Mouse (Mus musculus) brain, embryonic 14.5 days (tissue): ENCODE results near the gene Atl1.

Source experiments
- CTCF ChIP-seq: fragments of 200-500 bp; IDR thresholded peaks from 2 replicates; pipeline ENCODE4 v1.5.1; 2012; ENCODE audit warnings: inconsistent platforms, mild to moderate bottlenecking, moderate library complexity, borderline replicate concordance; ENCODE audit not compliant: insufficient read depth, insufficient read length; ENCODE audit errors: extremely low read depth
- POLR2A ChIP-seq: fragments of 200-500 bp; IDR thresholded peaks from 2 replicates; pipeline ENCODE4 v1.6.1; 2012; ENCODE audit warnings: mild to moderate bottlenecking, inconsistent platforms, borderline replicate concordance; ENCODE audit not compliant: poor library complexity, insufficient read depth, insufficient read length, severe bottlenecking; ENCODE audit errors: extremely low read depth

DNA sequence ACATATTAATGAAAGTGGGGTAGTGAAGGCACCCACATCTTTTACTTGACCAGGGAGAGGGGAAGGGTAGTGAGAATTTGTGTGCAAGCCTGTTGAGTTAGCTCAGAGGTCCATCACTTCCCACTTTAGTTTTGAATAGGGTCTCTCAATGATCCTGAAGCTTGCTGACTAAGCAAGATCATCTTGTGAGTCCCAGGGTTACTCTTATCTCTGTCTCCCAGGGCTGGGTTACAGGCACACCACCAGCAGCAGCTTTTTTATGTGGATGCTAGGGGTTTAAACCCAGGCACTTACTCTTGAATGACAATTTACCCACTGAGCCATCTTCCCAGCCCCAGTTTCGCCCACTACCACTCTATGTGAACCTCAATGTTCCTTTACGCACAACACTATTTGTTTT is 34.8 kb upstream of the Atl1 start:
- no peak for TF ChIP-seq POLR2A
- no peak for TF ChIP-seq CTCF
